Mouse (Mus musculus) adrenal gland, adult 10 weeks (tissue): ENCODE results near the gene Olfr782. TPM values are rescaled to one million over a fixed set of nuclear protein-coding genes. Genes with fewer than 3 reads are reported as not detected.

Source experiments
- polyA plus RNA-seq: library from polyadenylated mRNA; stranded (reverse); fragments of 350-450 nt; fragmentation: Illumina TruSeq; extraction: RNeasy Lipid Tissue Mini Kit (QIAGEN cat#74804); gene quantifications from one replicate; pipeline ENCODE4 v1.2.3, GENCODE M21; 2014; ENCODE audit warnings: low read depth, low replicate concordance

The Olfr782 gene
- not detected for polyA plus RNA-seq

GRCm38 (mm10) chr10:129348550-129348949, at the start of gene Olfr782:
Gene Olfr782 (plus strand): TSS chr10:129348850.

GRCm38 (mm10) chr10:129317817-129318216, 30.8 kb upstream of the Olfr782 start, which contains the start of gene Olfr780:
Gene Olfr780 (plus strand): TSS chr10:129318117.

GRCm38 (mm10) chr10:129328554-129328953, 20.1 kb upstream of the Olfr782 start, which contains the start of gene Olfr781:
Gene Olfr781 (plus strand): TSS chr10:129328854.

GRCm38 (mm10) chr10:129383783-129384182, 35.1 kb downstream of the Olfr782 start, which contains the start of gene Olfr784:
Gene Olfr784 (plus strand): TSS chr10:129384083.

Other genes starting within 250 kb of the Olfr782 start
- not detected for gene Olfr768, start 249.5 kb upstream of the Olfr782 start, polyA plus RNA-seq
- not detected for gene Olfr769, start 231.0 kb upstream of the Olfr782 start, polyA plus RNA-seq
- gene Olfr770, start 209.9 kb upstream of the Olfr782 start, polyA plus RNA-seq, result not detected
- gene Olfr771, start 184.1 kb upstream of the Olfr782 start, polyA plus RNA-seq, result not detected
- not detected for gene Olfr772, start 170.9 kb upstream of the Olfr782 start, polyA plus RNA-seq
- gene Olfr773, start 161.4 kb upstream of the Olfr782 start, polyA plus RNA-seq, result not detected
- gene Olfr774, start 112.6 kb upstream of the Olfr782 start, polyA plus RNA-seq, result not detected
- gene Olfr775, start 100.4 kb upstream of the Olfr782 start, polyA plus RNA-seq, result not detected
- not detected for gene Olfr776, start 89.7 kb upstream of the Olfr782 start, polyA plus RNA-seq
- gene Olfr777, start 77.4 kb upstream of the Olfr782 start, polyA plus RNA-seq, result not detected
- not detected for gene Olfr780, start 30.7 kb upstream of the Olfr782 start, polyA plus RNA-seq
- not detected for gene Olfr781, start 20.0 kb upstream of the Olfr782 start, polyA plus RNA-seq
- not detected for gene Olfr784, start 35.2 kb downstream of the Olfr782 start, polyA plus RNA-seq
- gene Olfr785, start 56.6 kb downstream of the Olfr782 start, polyA plus RNA-seq, result not detected
- gene Olfr786, start 78.5 kb downstream of the Olfr782 start, polyA plus RNA-seq, result not detected
- not detected for gene Olfr787, start 113.0 kb downstream of the Olfr782 start, polyA plus RNA-seq
- gene Olfr788, start 122.1 kb downstream of the Olfr782 start, polyA plus RNA-seq, result not detected
- gene Olfr789, start 135.9 kb downstream of the Olfr782 start, polyA plus RNA-seq, result not detected
- gene Olfr790, start 149.6 kb downstream of the Olfr782 start, polyA plus RNA-seq, result not detected
- gene Olfr791, start 172.9 kb downstream of the Olfr782 start, polyA plus RNA-seq, result not detected
- not detected for gene Olfr792, start 190.3 kb downstream of the Olfr782 start, polyA plus RNA-seq
- not detected for gene Olfr794, start 218.8 kb downstream of the Olfr782 start, polyA plus RNA-seq